Mouse (Mus musculus) ES-Bruce4 (cell line): ENCODE measurements around the gene Mdm2. TPM values are rescaled to one million over a fixed set of nuclear protein-coding genes. Genes with fewer than 3 reads are reported as not detected.

Experiments used
- H3K27ac ChIP-seq: 2 replicates; pipeline ENCODE4 v1.5.1; 2012; ENCODE audit warnings: low read length, inconsistent platforms; ENCODE audit not compliant: insufficient read depth
- H3K27me3 ChIP-seq: 2 replicates; pipeline ENCODE4 v1.6.1; 2012; ENCODE audit warnings: mild to moderate bottlenecking, low read length, inconsistent platforms; ENCODE audit not compliant: control insufficient read depth, poor library complexity, insufficient read depth, severe bottlenecking
- H3K36me3 ChIP-seq: 2 replicates; pipeline ENCODE4 v1.6.1; 2012; ENCODE audit warnings: inconsistent platforms, mild to moderate bottlenecking, low read length, moderate library complexity; ENCODE audit not compliant: control insufficient read depth, poor library complexity, insufficient read depth, severe bottlenecking
- H3K4me1 ChIP-seq: one replicate; pipeline ENCODE4 v1.8.1; 2011; ENCODE audit warnings: low read length; ENCODE audit not compliant: control insufficient read depth, insufficient read depth
- H3K4me3 ChIP-seq: 2 replicates; pipeline ENCODE4 v1.5.1; 2011; ENCODE audit warnings: low read depth, mild to moderate bottlenecking, low read length
- H3K9ac ChIP-seq: 2 replicates; pipeline ENCODE4 v1.6.1; 2012; ENCODE audit warnings: low read depth, mild to moderate bottlenecking, inconsistent platforms; ENCODE audit not compliant: poor library complexity, severe bottlenecking
- H3K9me3 ChIP-seq: replicated peaks from 2 replicates; pipeline ENCODE4 v1.6.1; 2012; ENCODE audit warnings: mild to moderate bottlenecking, low read length, inconsistent platforms; ENCODE audit not compliant: control insufficient read depth, poor library complexity, insufficient read depth, severe bottlenecking
- CTCF ChIP-seq: IDR thresholded peaks from one replicate; pipeline ENCODE4 v1.8.1; 2011; ENCODE audit warnings: low read depth, low read length
- EP300 ChIP-seq: IDR thresholded peaks from 2 replicates; pipeline ENCODE4 v1.6.1; 2011; ENCODE audit warnings: low read depth, low read length; ENCODE audit not compliant: insufficient read depth
- POLR2A ChIP-seq: IDR thresholded peaks from one replicate; pipeline ENCODE4 v1.8.1; 2011; ENCODE audit warnings: low read length; ENCODE audit not compliant: insufficient read depth
- polyA plus RNA-seq: library from polyadenylated mRNA; stranded (reverse); fragments of >200 nt; gene quantifications from 2 replicates; pipeline ENCODE4 v1.2.4, GENCODE M21; 2011; ENCODE audit warnings: low read depth; ENCODE audit not compliant: missing spikeins, insufficient read depth, insufficient read length

Gene Mdm2
- polyA plus RNA-seq, 1 experiment = 325 TPM

DNA sequence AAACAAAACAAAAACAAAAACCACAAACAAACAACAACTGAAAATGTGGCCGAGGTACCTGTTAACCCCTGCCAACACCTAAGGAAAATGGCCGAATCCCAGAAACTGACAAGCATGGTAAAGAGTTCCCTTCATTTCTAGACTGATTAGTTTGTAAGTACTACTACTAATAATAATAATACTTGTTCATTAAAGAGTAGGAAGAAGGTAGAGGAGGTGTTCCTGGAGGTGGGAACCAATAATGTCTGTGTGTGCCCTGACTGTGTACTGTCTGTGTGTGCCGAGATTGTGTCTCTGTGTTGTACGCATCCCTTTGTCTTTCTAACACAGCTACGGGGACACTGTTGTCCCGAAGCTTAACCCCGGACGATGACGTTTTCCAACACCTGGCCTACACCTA is 39.3 kb downstream of the Mdm2 start:
- Histone ChIP-seq H3K9me3 (no peaks in the 10 kb centered on the region), H3K36me3 (no peaks in the 10 kb centered on the region), H3K27ac (no peak overlapping the region), H3K4me1 (peaks cover 2% of the 10 kb centered on the region), H3K27me3 (no peaks in the 10 kb centered on the region), H3K4me3 (no peak overlapping the region), H3K9ac (no peak overlapping the region)
- TF ChIP-seq POLR2A = no peak
- TF ChIP-seq CTCF = no peak
- no peak for TF ChIP-seq EP300

DNA sequence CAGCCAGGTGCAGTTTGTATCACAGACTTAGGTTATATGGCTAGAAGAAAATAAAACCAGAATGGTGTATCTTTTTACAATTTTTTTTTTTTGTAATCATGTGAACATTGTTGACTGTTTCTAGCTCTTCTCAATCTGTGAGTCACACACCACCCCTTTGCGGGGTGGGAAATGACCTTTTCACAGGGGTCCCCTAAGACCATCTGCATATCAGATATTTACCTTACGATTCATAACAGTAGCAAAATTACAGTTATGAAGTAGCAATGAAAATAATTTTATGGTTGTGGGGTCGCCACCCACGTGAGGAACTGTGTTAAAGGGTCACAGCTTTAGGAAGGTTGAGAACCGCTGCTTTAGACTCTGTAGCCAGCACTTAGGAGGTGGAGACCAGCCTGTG is 39.8 kb downstream of the Mdm2 start:
- H3K9ac ChIP-seq = no peak overlapping the region
- H3K27ac ChIP-seq = no peak overlapping the region
- TF ChIP-seq POLR2A (no peak), EP300 (no peak), CTCF (no peak)
- no peak overlapping the region for H3K4me3 ChIP-seq
- peaks cover 2% of the 10 kb centered on the region for H3K4me1 ChIP-seq
- H3K27me3 ChIP-seq = no peaks in the 10 kb centered on the region
- no peaks in the 10 kb centered on the region for H3K9me3 ChIP-seq
- H3K36me3 ChIP-seq = no peaks in the 10 kb centered on the region

DNA sequence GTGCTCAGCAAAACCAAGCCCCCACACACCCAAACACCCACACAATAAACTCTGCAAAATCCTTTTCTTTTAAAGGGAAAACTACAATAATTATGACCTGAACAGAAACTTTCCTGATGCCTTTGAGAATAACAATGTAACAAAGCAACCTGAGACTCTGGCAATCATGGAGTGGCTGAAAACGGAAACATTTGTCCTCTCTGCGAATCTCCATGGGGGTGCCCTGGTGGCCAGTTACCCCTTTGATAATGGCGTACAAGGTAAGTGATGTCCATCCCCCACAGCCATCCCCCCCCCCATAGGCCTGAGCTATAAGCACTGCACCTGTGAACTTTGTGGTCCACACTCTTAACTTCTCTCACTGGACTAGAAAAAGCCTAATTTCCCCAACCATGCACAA is 40.5 kb downstream of the Mdm2 start:
- Histone ChIP-seq H3K36me3 (no peaks in the 10 kb centered on the region), H3K27ac (no peak overlapping the region), H3K4me3 (no peak overlapping the region), H3K27me3 (no peaks in the 10 kb centered on the region), H3K9ac (no peak overlapping the region), H3K9me3 (no peaks in the 10 kb centered on the region), H3K4me1 (no peaks in the 10 kb centered on the region)
- TF ChIP-seq POLR2A = no peak
- no peak for TF ChIP-seq CTCF
- TF ChIP-seq EP300 = no peak

DNA sequence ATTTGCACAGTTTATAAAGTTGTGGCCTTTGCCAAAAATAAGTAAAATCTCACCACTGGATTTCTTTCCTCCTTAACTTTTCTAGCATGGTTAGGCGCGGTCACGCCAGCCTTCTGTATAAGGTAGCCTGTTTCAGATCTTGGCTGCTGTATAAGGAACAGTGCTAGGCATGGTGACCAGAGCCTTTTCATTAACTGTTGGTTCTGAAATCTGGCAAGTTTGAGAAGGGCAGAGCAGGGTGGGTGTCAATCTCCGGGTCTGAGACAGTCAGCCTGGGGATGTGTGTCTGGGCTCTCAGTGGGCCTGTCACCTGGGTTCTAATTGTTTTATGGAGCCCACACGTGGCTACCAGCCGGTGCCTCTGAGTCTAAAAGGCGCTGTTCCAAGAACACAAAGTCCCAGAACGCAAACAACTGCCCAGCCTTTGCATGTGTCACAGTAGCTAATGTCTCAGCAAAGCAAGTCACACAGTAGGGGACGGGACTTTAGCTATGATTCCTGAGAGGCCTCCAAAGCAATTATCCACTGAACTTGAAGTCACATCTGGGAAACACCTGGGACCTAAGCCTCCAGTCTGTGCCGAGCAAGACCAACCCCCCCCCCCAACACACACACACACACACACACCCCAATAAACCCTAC is 41.0 kb downstream of the Mdm2 start:
- H3K27ac ChIP-seq = no peak overlapping the region
- no peaks in the 10 kb centered on the region for H3K4me1 ChIP-seq
- H3K4me3 ChIP-seq = no peak overlapping the region
- no peaks in the 10 kb centered on the region for H3K36me3 ChIP-seq
- no peak overlapping the region for H3K9ac ChIP-seq
- H3K27me3 ChIP-seq = no peaks in the 10 kb centered on the region
- TF ChIP-seq POLR2A = no peak
- TF ChIP-seq CTCF = no peak
- TF ChIP-seq EP300 = no peak
- H3K9me3 ChIP-seq = no peaks in the 10 kb centered on the region

DNA sequence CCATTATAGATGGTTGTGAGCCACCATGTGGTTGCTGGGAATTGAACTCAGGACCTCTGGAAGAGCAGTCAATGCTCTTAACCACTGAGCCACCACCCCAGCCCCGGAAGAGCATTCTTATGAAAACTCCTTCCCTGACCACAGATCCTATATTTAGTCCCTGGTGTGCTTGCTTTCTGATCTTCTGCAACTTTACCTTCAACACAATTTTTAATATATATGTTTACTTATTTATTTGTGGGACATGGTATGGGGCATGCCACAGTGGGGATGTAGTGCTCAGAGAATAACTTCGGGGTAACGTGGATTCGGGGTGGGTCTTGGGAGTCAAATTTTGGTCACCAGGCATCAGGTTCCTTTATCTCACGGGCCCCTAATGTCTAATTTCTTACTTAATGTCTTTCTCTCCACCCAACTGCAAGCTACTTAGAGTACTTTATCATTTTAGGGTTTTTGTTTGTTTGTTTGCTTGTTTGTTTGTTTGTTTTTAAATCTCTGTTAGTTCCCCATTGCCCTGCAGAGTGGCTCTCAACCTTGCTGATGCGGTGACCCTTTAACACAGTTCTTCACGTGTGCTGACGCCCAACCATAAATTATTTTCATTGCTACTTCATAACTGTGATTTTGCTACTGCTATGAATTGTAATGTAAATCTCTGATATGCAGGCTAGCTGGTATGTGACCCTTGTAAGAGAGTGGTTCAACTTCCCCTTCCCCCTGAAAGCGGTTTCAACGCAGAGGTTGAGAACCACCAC is 41.8 kb downstream of the Mdm2 start:
- H3K27me3 ChIP-seq = no peaks in the 10 kb centered on the region
- H3K4me3 ChIP-seq = no peak overlapping the region
- no peaks in the 10 kb centered on the region for H3K4me1 ChIP-seq
- no peaks in the 10 kb centered on the region for H3K36me3 ChIP-seq
- H3K27ac ChIP-seq = no peak overlapping the region
- no peak for TF ChIP-seq CTCF
- no peak for TF ChIP-seq POLR2A
- no peak for TF ChIP-seq EP300
- no peak overlapping the region for H3K9ac ChIP-seq
- no peaks in the 10 kb centered on the region for H3K9me3 ChIP-seq

DNA sequence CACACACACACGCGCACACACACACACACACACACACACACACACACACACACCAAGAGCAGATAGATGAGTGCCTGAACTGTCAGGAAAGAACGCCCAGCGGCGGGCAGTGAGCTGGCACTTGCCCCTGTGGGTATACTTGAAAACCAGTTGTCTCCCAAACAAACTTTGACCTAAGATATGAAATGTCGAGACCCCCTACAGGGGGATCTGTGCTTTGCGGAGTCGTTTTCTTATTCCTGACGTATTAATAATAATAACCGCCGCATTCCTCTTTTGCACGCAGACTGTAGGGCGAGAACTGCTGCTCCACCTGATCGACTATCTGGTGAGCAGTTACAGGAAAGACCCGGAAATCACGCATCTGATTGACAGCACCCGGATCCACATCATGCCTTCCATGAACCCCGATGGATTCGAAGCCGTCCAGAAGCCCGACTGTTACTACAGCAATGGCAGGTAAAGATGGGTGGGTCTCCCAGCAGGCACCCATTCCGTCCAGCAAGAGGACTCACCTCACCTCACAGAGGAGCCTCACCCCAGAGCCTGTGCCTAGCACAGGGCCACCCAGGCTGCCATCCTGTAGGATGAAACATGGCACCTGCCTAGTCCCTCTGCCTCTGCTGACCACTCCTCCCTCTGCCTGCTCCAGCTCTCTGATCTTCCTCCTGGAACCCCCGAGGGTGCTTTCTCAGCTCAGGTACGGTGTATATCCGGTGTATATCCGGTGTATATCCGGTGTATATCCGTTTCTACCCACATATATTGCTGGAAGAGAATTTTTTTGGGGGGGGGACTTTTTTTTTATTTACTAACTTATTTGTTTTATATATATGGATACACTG is 42.7 kb downstream of the Mdm2 start:
- Histone ChIP-seq H3K27ac (no peak overlapping the region), H3K4me1 (peaks cover 2% of the 10 kb centered on the region)
- no peak for TF ChIP-seq POLR2A
- no peak for TF ChIP-seq EP300

More for the DNA sequence above, 42.7 kb downstream of the Mdm2 start:
- Histone ChIP-seq H3K27me3 (no peaks in the 10 kb centered on the region), H3K9ac (no peak overlapping the region), H3K36me3 (no peaks in the 10 kb centered on the region), H3K4me3 (no peak overlapping the region), H3K9me3 (no peaks in the 10 kb centered on the region)
